ENCODE assay signal across 11 mouse cellular contexts in the genomic region with DNA sequence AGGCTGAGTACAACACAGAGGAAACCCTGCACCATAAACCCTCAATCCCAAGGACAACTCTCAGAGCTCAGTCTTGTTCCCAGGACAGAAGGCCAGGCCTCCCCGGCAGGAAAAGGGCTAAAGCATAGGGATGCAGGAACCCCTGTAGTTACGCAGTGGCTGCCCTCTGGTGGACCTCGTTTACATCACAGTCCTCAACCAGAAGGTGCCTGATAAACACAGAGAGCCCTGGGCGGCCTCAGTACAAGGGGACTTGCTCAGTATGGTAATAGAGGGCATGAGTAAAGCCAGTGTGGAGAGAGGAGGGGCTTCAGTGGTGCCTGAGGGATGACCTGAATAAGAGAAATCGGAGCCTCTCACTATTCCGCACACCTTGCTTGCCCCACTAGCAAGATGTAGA. TPM values are rescaled to one million over a fixed set of nuclear protein-coding genes. Genes with fewer than 3 reads are reported as not detected.
DNase-seq lines count a peak whose midpoint lies in the region; ATAC-seq lines count a peak whose summit lies in the region.
"Had no signal": no experiment of that assay in that cellular context is flagged by ENCODE, and none has a peak within 500 bp of the region (broad histone marks: within the 10 kb centered on the region; RNA-seq: fewer than 3 reads in every experiment).

No protein-coding gene starts in this region.

- H3K36me3 ChIP-seq in heart, embryonic 16.5 days (ENCODE audit: control insufficient read depth, insufficient read depth), result peaks cover 44% of the 10 kb centered on the region
- peaks cover 96% of the 10 kb centered on the region for H3K36me3 ChIP-seq in neural tube, embryonic 15.5 days
- H3K36me3 ChIP-seq in hindbrain, embryonic 12.5 days, result peaks cover 94% of the 10 kb centered on the region

- 48% methylated on average over 6 of the region's 6 CpGs for WGBS in heart, embryonic 16.5 days
- 49% methylated on average over 6 of the region's 6 CpGs for WGBS in neural tube, embryonic 15.5 days
- WGBS in hindbrain, embryonic 12.5 days, result 49% methylated on average over 6 of the region's 6 CpGs

- H3K4me2 ChIP-seq in heart, embryonic 16.5 days (ENCODE audit: low read depth, low read length), result no peak overlapping the region
- no peak overlapping the region for H3K4me2 ChIP-seq in neural tube, embryonic 15.5 days
- H3K4me2 ChIP-seq in hindbrain, embryonic 12.5 days (replicated peaks), result no peak overlapping the region

- DNase-seq in heart, adult 11 months, result no peak
- DNase-seq in neural tube, embryonic 10.5 days (ENCODE audit: extremely low spot score, low spot score), result peak; percentile 16
- DNase-seq in retina, embryonic 14.5 days (ENCODE audit: low spot score), result peak; percentile 43
- DNase-seq: layer of hippocampus, postnatal 36 days had no signal

- ATAC-seq in heart, embryonic 16.5 days (replicated peaks; ENCODE audit: extremely low read depth, insufficient read depth, low FRiP score), result 0 out of 2 replicates have a peak, but pooled peaks have one; percentile 28
- no peak for ATAC-seq in neural tube, embryonic 15.5 days (ENCODE audit: low FRiP score)
- 0 out of 2 replicates have a peak, but pooled peaks have one; percentile 48 for ATAC-seq in hindbrain, embryonic 12.5 days (ENCODE audit: low FRiP score)
- ATAC-seq in granulocyte monocyte progenitor cell, adult 5-6 weeks (replicated peaks; ENCODE audit: poor library complexity, severe bottlenecking), result no peak
- ATAC-seq in cerebellum, adult (ENCODE audit: insufficient number of reproducible peaks, low FRiP score, low TSS enrichment), result no peak

- H3K9ac ChIP-seq in heart, embryonic 16.5 days (ENCODE audit: low read length), result no peak overlapping the region
- no peak overlapping the region for H3K9ac ChIP-seq in neural tube, embryonic 15.5 days (replicated peaks)
- no peak overlapping the region for H3K9ac ChIP-seq in hindbrain, embryonic 12.5 days

- H3K27ac ChIP-seq in heart, embryonic 16.5 days (ENCODE audit: low read length), result no peak overlapping the region
- H3K27ac ChIP-seq in neural tube, embryonic 15.5 days (replicated peaks), result no peak overlapping the region
- H3K27ac ChIP-seq in hindbrain, embryonic 12.5 days, result no peak overlapping the region

- no peak overlapping the region for H3K4me3 ChIP-seq in heart, embryonic 16.5 days (ENCODE audit: low read length)
- no peak overlapping the region for H3K4me3 ChIP-seq in neural tube, embryonic 15.5 days (replicated peaks)
- no peak overlapping the region for H3K4me3 ChIP-seq in hindbrain, embryonic 12.5 days

- no peaks in the 10 kb centered on the region for H3K27me3 ChIP-seq in heart, embryonic 16.5 days (ENCODE audit: control insufficient read depth, insufficient read depth, low read length)
- no peaks in the 10 kb centered on the region for H3K27me3 ChIP-seq in neural tube, embryonic 15.5 days (replicated peaks)
- no peaks in the 10 kb centered on the region for H3K27me3 ChIP-seq in hindbrain, embryonic 12.5 days

- no peaks in the 10 kb centered on the region for H3K9me3 ChIP-seq in heart, embryonic 16.5 days (replicated peaks; ENCODE audit: control insufficient read depth, low read length)
- H3K9me3 ChIP-seq in neural tube, embryonic 15.5 days (replicated peaks), result no peaks in the 10 kb centered on the region
- H3K9me3 ChIP-seq in hindbrain, embryonic 12.5 days (replicated peaks), result no peaks in the 10 kb centered on the region

- H3K4me1 ChIP-seq in heart, embryonic 16.5 days (ENCODE audit: control insufficient read depth, insufficient read depth, low read length), result no peaks in the 10 kb centered on the region
- no peaks in the 10 kb centered on the region for H3K4me1 ChIP-seq in neural tube, embryonic 15.5 days
- H3K4me1 ChIP-seq in hindbrain, embryonic 12.5 days, result no peaks in the 10 kb centered on the region

RNA-seq across cellular contexts. Expression of gene Tk2, which starts 13.8 kb away (rescaled TPM):
- polyA plus RNA-seq in heart, embryonic 16.5 days (2015; fragmentation: Nextera tagmentation; extraction: Ambion mirVana), result 11.4 and 12.9 TPM in 2 replicates
- 40.2 and 46.7 TPM in 2 replicates for polyA plus RNA-seq in neural tube, embryonic 15.5 days (2015; fragmentation: Nextera tagmentation; extraction: Ambion mirVana)
- polyA plus RNA-seq in hindbrain, embryonic 12.5 days (2016; fragmentation: Nextera tagmentation; extraction: Ambion mirVana), result 37.8 and 38.4 TPM in 2 replicates
- 11.2 and 15.4 TPM in 2 replicates for total RNA-seq in granulocyte monocyte progenitor cell, adult 5-6 weeks (2014; fragmentation: Nextera tagmentation)
- total RNA-seq in granulocyte monocyte progenitor cell, adult 5-6 weeks (2017), result 11.7 and 12.6 TPM in 2 replicates

RNA-seq across cellular contexts. Expression of gene Cklf, which starts 16.1 kb away (rescaled TPM):
- polyA plus RNA-seq in heart, embryonic 16.5 days (2015; fragmentation: Nextera tagmentation; extraction: Ambion mirVana), result 24.9 and 27.2 TPM in 2 replicates
- 36.8 and 38.3 TPM in 2 replicates for polyA plus RNA-seq in neural tube, embryonic 15.5 days (2015; fragmentation: Nextera tagmentation; extraction: Ambion mirVana)
- 40.7 and 48.2 TPM in 2 replicates for polyA plus RNA-seq in hindbrain, embryonic 12.5 days (2016; fragmentation: Nextera tagmentation; extraction: Ambion mirVana)
- total RNA-seq in granulocyte monocyte progenitor cell, adult 5-6 weeks (2014; fragmentation: Nextera tagmentation), result 45.2 and 50.6 TPM in 2 replicates
- total RNA-seq in granulocyte monocyte progenitor cell, adult 5-6 weeks (2017), result 13.5 and 17.9 TPM in 2 replicates

RNA-seq across cellular contexts. Expression of gene Cmtm2a, which starts 58.4 kb away (rescaled TPM):
- not detected in 2 replicates for polyA plus RNA-seq in heart, embryonic 16.5 days (2015; fragmentation: Nextera tagmentation; extraction: Ambion mirVana)
- polyA plus RNA-seq in neural tube, embryonic 15.5 days (2015; fragmentation: Nextera tagmentation; extraction: Ambion mirVana), result not detected in 2 replicates
- polyA plus RNA-seq in hindbrain, embryonic 12.5 days (2016; fragmentation: Nextera tagmentation; extraction: Ambion mirVana), result not detected in 2 replicates
- not detected in 2 replicates for total RNA-seq in granulocyte monocyte progenitor cell, adult 5-6 weeks (2014; fragmentation: Nextera tagmentation)
- total RNA-seq in granulocyte monocyte progenitor cell, adult 5-6 weeks (2017), result not detected in 2 replicates
- total RNA-seq: common myeloid progenitor, adult 5-6 weeks; G1E; layer of hippocampus, postnatal 36 days had no signal
- polyA plus RNA-seq: G1E had no signal

Comparison
In these comparisons a context has a peak if more than half of its experiments do, and no peak if none do; other contexts are left out.
1. ATAC-seq: peak in heart, embryonic 16.5 days (single experiment) and hindbrain, embryonic 12.5 days (single experiment); none in neural tube, embryonic 15.5 days (single experiment), granulocyte monocyte progenitor cell, adult 5-6 weeks (single experiment) and cerebellum, adult (single experiment).